Mouse (Mus musculus): ENCODE results near the gene Sfta2. TPM values are rescaled to one million over a fixed set of nuclear protein-coding genes. Genes with fewer than 3 reads are reported as not detected.

Gene Sfta2
- polyA plus RNA-seq (2014; fragmentation: Nextera tagmentation; extraction: Ambion mirVana): 3.3 and 4.2 TPM in 2 replicates

DNA sequence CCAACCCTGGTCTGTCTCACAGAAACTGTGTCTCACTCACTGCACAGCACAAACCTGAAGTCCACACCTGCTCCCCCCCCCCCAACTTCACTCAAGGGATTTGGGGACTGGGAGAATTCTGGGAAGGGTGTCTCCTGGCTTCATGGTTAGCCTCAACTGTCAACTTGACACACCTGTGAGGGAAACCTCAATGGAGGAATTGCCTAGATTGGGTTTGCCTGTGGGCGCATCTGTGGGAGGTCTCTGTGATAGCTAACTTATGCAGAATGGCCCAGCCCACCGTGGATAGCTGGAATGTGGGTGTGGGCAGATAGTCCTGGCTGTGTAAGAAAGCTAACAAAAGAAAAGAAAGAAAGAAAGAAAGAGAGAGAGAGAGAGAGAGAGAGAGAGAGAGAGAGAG, at the start of gene Sfta2:
Gene Sfta2, plus strand, starts transcription at position 301 of the 400 bp plus-strand sequence.
- H3K9ac ChIP-seq (ENCODE audit: low read depth, low read length): no peak within 1 kb of the TSS
- H3K27me3 ChIP-seq (ENCODE audit: control insufficient read depth, insufficient read depth, low read length): no peaks in the 10 kb centered on the region
- no peak within 1 kb of the TSS for H3K4me2 ChIP-seq (replicated peaks; ENCODE audit: low read depth, low read length)
- WGBS: 52% methylated on average over 2 of the region's 2 CpGs
- H3K27ac ChIP-seq (ENCODE audit: low read depth, low read length): no peak within 1 kb of the TSS
- no peak within 1 kb of the TSS for H3K4me3 ChIP-seq (ENCODE audit: low read length)
- ATAC-seq (ENCODE audit: low FRiP score, low TSS enrichment): no peak
- H3K36me3 ChIP-seq (ENCODE audit: control insufficient read depth, insufficient read depth, low read length): no peaks in the 10 kb centered on the region
- H3K4me1 ChIP-seq (ENCODE audit: control insufficient read depth, insufficient read depth, low read length): no peaks in the 10 kb centered on the region
- H3K9me3 ChIP-seq (ENCODE audit: control insufficient read depth, low read length): no peaks in the 10 kb centered on the region

DNA sequence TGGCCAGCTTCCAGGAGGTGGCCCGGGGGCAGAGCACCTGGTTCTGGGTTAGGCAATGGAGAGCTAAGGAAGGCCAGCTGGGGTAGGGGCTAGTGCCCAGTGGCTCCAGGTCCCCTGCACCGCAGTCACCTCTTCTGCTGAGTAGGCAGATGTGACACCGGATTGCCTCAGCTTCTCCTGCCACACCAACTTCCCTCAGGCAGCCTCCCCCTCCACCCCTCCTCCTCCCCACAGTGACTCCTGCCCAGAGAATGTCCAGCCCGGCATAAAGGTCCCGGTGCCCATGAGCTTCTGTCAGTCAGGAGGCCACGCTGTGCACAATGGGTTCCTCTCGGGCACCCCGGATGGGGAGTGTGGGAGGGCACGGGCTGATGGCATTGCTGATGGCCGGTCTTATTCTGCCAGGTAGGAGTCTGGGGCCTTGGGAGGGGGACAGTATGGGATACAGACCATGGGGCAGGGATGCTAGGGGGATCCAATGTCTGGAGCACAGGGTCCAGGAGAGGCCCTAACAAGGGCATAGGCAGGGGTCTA, 49.4 kb upstream of the Sfta2 start, which contains the start of gene Cdsn:
Gene Cdsn, plus strand, starts transcription at position 248 of the 534 bp plus-strand sequence.
- no peak within 1 kb of the TSS for H3K4me2 ChIP-seq (replicated peaks; ENCODE audit: low read depth, low read length)
- H3K4me3 ChIP-seq (ENCODE audit: low read length): no peak within 1 kb of the TSS
- no peaks in the 10 kb centered on the region for H3K9me3 ChIP-seq (ENCODE audit: control insufficient read depth, low read length)
- H3K4me1 ChIP-seq (ENCODE audit: control insufficient read depth, insufficient read depth, low read length): no peaks in the 10 kb centered on the region
- no peaks in the 10 kb centered on the region for H3K27me3 ChIP-seq (ENCODE audit: control insufficient read depth, insufficient read depth, low read length)
- H3K27ac ChIP-seq (ENCODE audit: low read depth, low read length): no peak within 1 kb of the TSS
- ATAC-seq (ENCODE audit: low FRiP score, low TSS enrichment): no peak
- H3K36me3 ChIP-seq (ENCODE audit: control insufficient read depth, insufficient read depth, low read length): no peaks in the 10 kb centered on the region
- WGBS: 85% methylated on average over 10 of the region's 10 CpGs
- no peak within 1 kb of the TSS for H3K9ac ChIP-seq (ENCODE audit: low read depth, low read length)

DNA sequence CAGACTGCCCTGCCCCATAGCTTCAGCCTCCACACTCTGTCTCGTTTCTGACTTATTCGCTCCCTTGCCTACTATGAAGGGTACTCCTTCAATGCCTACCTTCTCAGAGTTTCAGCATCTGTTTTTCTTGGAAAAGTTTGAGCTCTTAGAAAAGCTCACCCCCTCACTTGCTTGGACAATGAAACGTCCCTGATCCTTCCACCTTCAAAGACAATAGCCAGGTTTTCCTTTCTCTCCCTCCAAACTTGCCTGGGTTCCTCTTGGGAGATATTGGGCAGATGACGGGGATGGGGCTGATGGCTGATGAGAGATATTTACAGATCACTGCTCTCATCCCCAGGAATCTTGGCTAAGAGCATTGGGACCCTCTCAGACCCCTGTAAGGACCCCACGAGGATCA, 47.0 kb upstream of the Sfta2 start:
- ATAC-seq (ENCODE audit: low FRiP score, low TSS enrichment): no peak
- Histone ChIP-seq H3K4me2 (replicated peaks; ENCODE audit: low read depth, low read length) (no peak overlapping the region), H3K4me3 (ENCODE audit: low read length) (no peak overlapping the region), H3K9me3 (ENCODE audit: control insufficient read depth, low read length) (no peaks in the 10 kb centered on the region), H3K4me1 (ENCODE audit: control insufficient read depth, insufficient read depth, low read length) (no peaks in the 10 kb centered on the region), H3K9ac (ENCODE audit: low read depth, low read length) (no peak overlapping the region), H3K27me3 (ENCODE audit: control insufficient read depth, insufficient read depth, low read length) (no peaks in the 10 kb centered on the region), H3K36me3 (ENCODE audit: control insufficient read depth, insufficient read depth, low read length) (no peaks in the 10 kb centered on the region), H3K27ac (ENCODE audit: low read depth, low read length) (no peak overlapping the region)
- WGBS: 82% methylated on average over 5 of the region's 5 CpGs

- H3K27ac ChIP-seq (ENCODE audit: low read depth, low read length): no peak overlapping the region
- H3K9ac ChIP-seq (ENCODE audit: low read depth, low read length): no peak overlapping the region
- H3K4me3 ChIP-seq (ENCODE audit: low read length): no peak overlapping the region
- no peak for ATAC-seq (ENCODE audit: low FRiP score, low TSS enrichment)
- H3K4me1 ChIP-seq (ENCODE audit: control insufficient read depth, insufficient read depth, low read length): no peaks in the 10 kb centered on the region
- no peaks in the 10 kb centered on the region for H3K27me3 ChIP-seq (ENCODE audit: control insufficient read depth, insufficient read depth, low read length)
- no peaks in the 10 kb centered on the region for H3K36me3 ChIP-seq (ENCODE audit: control insufficient read depth, insufficient read depth, low read length)
- H3K4me2 ChIP-seq (replicated peaks; ENCODE audit: low read depth, low read length): no peak overlapping the region
- no peaks in the 10 kb centered on the region for H3K9me3 ChIP-seq (ENCODE audit: control insufficient read depth, low read length)
- WGBS: 94% methylated on average over 18 of the region's 18 CpGs
Observed at GRCm38 (mm10) chr17:35554761-35555397, 46.5 kb upstream of the Sfta2 start.

GRCm38 (mm10) chr17:35556186-35556765, 45.1 kb upstream of the Sfta2 start:
- Histone ChIP-seq H3K4me3 (ENCODE audit: low read length) (no peak overlapping the region), H3K4me2 (replicated peaks; ENCODE audit: low read depth, low read length) (no peak overlapping the region), H3K9ac (ENCODE audit: low read depth, low read length) (no peak overlapping the region), H3K4me1 (ENCODE audit: control insufficient read depth, insufficient read depth, low read length) (no peaks in the 10 kb centered on the region), H3K27me3 (ENCODE audit: control insufficient read depth, insufficient read depth, low read length) (no peaks in the 10 kb centered on the region), H3K9me3 (ENCODE audit: control insufficient read depth, low read length) (no peaks in the 10 kb centered on the region), H3K27ac (ENCODE audit: low read depth, low read length) (no peak overlapping the region), H3K36me3 (ENCODE audit: control insufficient read depth, insufficient read depth, low read length) (no peaks in the 10 kb centered on the region)
- no peak for ATAC-seq (ENCODE audit: low FRiP score, low TSS enrichment)
- WGBS: 89% methylated on average over 13 of the region's 13 CpGs

DNA sequence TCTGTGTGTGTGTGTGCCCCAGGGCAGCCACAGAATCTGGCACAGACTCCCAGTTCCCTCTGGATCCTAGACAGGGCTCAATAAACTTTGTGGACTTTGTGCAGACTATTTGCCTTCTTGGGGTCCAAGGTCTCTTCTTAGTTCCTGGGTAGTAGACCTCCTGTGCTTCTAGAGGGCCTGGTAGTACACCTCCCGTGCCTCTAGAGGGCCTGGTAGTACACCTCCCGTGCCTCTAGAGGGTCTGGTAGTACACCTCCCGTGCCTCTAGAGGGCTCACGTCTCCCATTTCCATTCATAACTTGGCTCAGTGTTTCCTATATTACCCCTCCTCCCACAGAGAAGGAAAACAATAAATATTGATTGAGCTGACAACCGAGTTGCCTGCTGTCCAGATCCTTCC, 44.5 kb upstream of the Sfta2 start:
- Histone ChIP-seq H3K27ac (ENCODE audit: low read depth, low read length) (no peak overlapping the region), H3K27me3 (ENCODE audit: control insufficient read depth, insufficient read depth, low read length) (no peaks in the 10 kb centered on the region), H3K9me3 (ENCODE audit: control insufficient read depth, low read length) (no peaks in the 10 kb centered on the region), H3K4me2 (replicated peaks; ENCODE audit: low read depth, low read length) (no peak overlapping the region), H3K9ac (ENCODE audit: low read depth, low read length) (no peak overlapping the region), H3K4me3 (ENCODE audit: low read length) (no peak overlapping the region), H3K36me3 (ENCODE audit: control insufficient read depth, insufficient read depth, low read length) (no peaks in the 10 kb centered on the region), H3K4me1 (ENCODE audit: control insufficient read depth, insufficient read depth, low read length) (no peaks in the 10 kb centered on the region)
- no peak for ATAC-seq (ENCODE audit: low FRiP score, low TSS enrichment)
- WGBS: 28% methylated on average over 5 of the region's 5 CpGs

DNA sequence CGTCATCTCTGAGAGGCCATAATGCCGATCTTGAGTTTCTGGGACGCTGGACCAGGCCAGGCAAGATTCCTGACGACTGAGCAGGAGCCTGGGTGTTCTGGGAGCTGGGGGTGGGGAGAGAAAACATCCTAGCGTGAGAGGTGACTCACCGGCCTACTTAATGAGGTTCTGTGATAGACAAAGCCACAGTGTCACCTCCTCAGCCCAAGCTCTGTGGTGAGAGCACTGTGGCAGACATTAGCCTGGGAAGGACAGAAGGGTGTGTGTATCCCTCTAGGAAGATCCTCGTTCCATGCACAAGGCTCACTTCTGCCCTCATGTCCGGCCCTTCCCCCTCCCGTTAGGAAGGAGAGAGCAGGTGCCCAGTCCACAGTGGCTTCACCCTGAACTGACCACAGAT, 44.0 kb upstream of the Sfta2 start:
- Histone ChIP-seq H3K27me3 (ENCODE audit: control insufficient read depth, insufficient read depth, low read length) (no peaks in the 10 kb centered on the region), H3K9me3 (ENCODE audit: control insufficient read depth, low read length) (no peaks in the 10 kb centered on the region), H3K9ac (ENCODE audit: low read depth, low read length) (no peak overlapping the region), H3K4me1 (ENCODE audit: control insufficient read depth, insufficient read depth, low read length) (no peaks in the 10 kb centered on the region), H3K36me3 (ENCODE audit: control insufficient read depth, insufficient read depth, low read length) (no peaks in the 10 kb centered on the region), H3K4me2 (replicated peaks; ENCODE audit: low read depth, low read length) (no peak overlapping the region), H3K27ac (ENCODE audit: low read depth, low read length) (no peak overlapping the region), H3K4me3 (ENCODE audit: low read length) (no peak overlapping the region)
- 70% methylated on average over 9 of the region's 9 CpGs for WGBS
- no peak for ATAC-seq (ENCODE audit: low FRiP score, low TSS enrichment)

- Histone ChIP-seq H3K9ac (ENCODE audit: low read depth, low read length) (no peak overlapping the region), H3K4me3 (ENCODE audit: low read length) (no peak overlapping the region), H3K9me3 (ENCODE audit: control insufficient read depth, low read length) (no peaks in the 10 kb centered on the region), H3K4me2 (replicated peaks; ENCODE audit: low read depth, low read length) (no peak overlapping the region), H3K36me3 (ENCODE audit: control insufficient read depth, insufficient read depth, low read length) (no peaks in the 10 kb centered on the region), H3K27ac (ENCODE audit: low read depth, low read length) (no peak overlapping the region), H3K27me3 (ENCODE audit: control insufficient read depth, insufficient read depth, low read length) (no peaks in the 10 kb centered on the region), H3K4me1 (ENCODE audit: control insufficient read depth, insufficient read depth, low read length) (no peaks in the 10 kb centered on the region)
- WGBS: 63% methylated on average over 8 of the region's 8 CpGs
- no peak for ATAC-seq (ENCODE audit: low FRiP score, low TSS enrichment)
Observed at GRCm38 (mm10) chr17:35558216-35558615, 43.1 kb upstream of the Sfta2 start.

- ATAC-seq (ENCODE audit: low FRiP score, low TSS enrichment): no peak
Observed at GRCm38 (mm10) chr17:35567150-35567549, 34.2 kb upstream of the Sfta2 start, which contains the start of gene 2300002M23Rik. 2300002M23Rik (plus strand) TSS chr17:35567450.

More at GRCm38 (mm10) chr17:35567150-35567549, 34.2 kb upstream of the Sfta2 start, which contains the start of gene 2300002M23Rik:
- no peak within 1 kb of the TSS for H3K4me3 ChIP-seq (ENCODE audit: low read length)
- H3K27ac ChIP-seq (ENCODE audit: low read depth, low read length): no peak within 1 kb of the TSS
- 63% methylated on average over 3 of the region's 3 CpGs for WGBS
- H3K9me3 ChIP-seq (ENCODE audit: control insufficient read depth, low read length): no peaks in the 10 kb centered on the region
- no peak within 1 kb of the TSS for H3K9ac ChIP-seq (ENCODE audit: low read depth, low read length)
- no peak within 1 kb of the TSS for H3K4me2 ChIP-seq (replicated peaks; ENCODE audit: low read depth, low read length)
- H3K4me1 ChIP-seq (ENCODE audit: control insufficient read depth, insufficient read depth, low read length): peaks cover 3% of the 10 kb centered on the region; the same call in 1 of the 2 replicates
- H3K36me3 ChIP-seq (ENCODE audit: control insufficient read depth, insufficient read depth, low read length): no peaks in the 10 kb centered on the region
- peaks cover 18% of the 10 kb centered on the region for H3K27me3 ChIP-seq (ENCODE audit: control insufficient read depth, insufficient read depth, low read length)

Measured in kidney, embryonic 14.5 days (tissue).